Mouse (Mus musculus) bone marrow, adult 2 months (tissue): ENCODE measurements at regions not wholly inside any gene's neighbourhood (a gene's known extent, or its start where the extent isn't known, plus 50 kb on each side); places are given as distances from the start of the nearest gene placed in this dataset.

Source experiments
- H3K27ac ChIP-seq: fragments of 200-500 bp; 2 replicates; pipeline ENCODE4 v1.5.1; 2012; ENCODE audit warnings: low read depth, mild to moderate bottlenecking, control low read depth, inconsistent platforms, low read length; ENCODE audit not compliant: control insufficient read depth, poor library complexity, insufficient read depth
- H3K4me1 ChIP-seq: fragments of 200-500 bp; 2 replicates; pipeline ENCODE4 v1.6.1; 2011; ENCODE audit warnings: low read length; ENCODE audit not compliant: control insufficient read depth, insufficient read depth
- H3K4me3 ChIP-seq: fragments of 200-500 bp; replicated peaks from 2 replicates; pipeline ENCODE3; 2011; ENCODE audit warnings: mild to moderate bottlenecking, low read depth, low read length, control low read depth; ENCODE audit not compliant: control insufficient read depth
- CTCF ChIP-seq: fragments of 200-500 bp; IDR thresholded peaks from 2 replicates; pipeline ENCODE4 v1.5.1; 2011; ENCODE audit warnings: low read length, control low read depth; ENCODE audit not compliant: control insufficient read depth, insufficient read depth
- POLR2A ChIP-seq: fragments of 200-500 bp; IDR thresholded peaks from 2 replicates; pipeline ENCODE4 v1.6.1; 2011; ENCODE audit warnings: low read depth, mild to moderate bottlenecking, control low read depth, low read length, borderline replicate concordance; ENCODE audit not compliant: control insufficient read depth
- WGBS: fragments of 180-500 bp; shearing (Covaris S2); methylation state at CpG from one replicate; pipeline ENCODE4 v1.1.7; 2018; 5-methylcytosine and 5-hydroxymethylcytosine counted together

GRCm38 (mm10) chr2:144188076-144188475, 82.4 kb upstream of the Mgme1 start:
- whole genome bisulfite sequencing = 5% methylated on average over 3 of the region's 3 CpGs
- no peak for TF ChIP-seq CTCF
- TF ChIP-seq POLR2A = no peak
- Histone ChIP-seq H3K4me3 (no peak overlapping the region), H3K27ac (no peak overlapping the region), H3K4me1 (no peaks in the 10 kb centered on the region; the same call in none of the 2 replicates)

GRCm38 (mm10) chr2:144188485-144188884, 82.0 kb upstream of the Mgme1 start:
- Histone ChIP-seq H3K4me1 (no peaks in the 10 kb centered on the region; the same call in none of the 2 replicates), H3K27ac (no peak overlapping the region)

GRCm38 (mm10) chr2:144189756-144190155, 80.7 kb upstream of the Mgme1 start:
- no peak overlapping the region for H3K27ac ChIP-seq
- no peak overlapping the region for H3K4me3 ChIP-seq
- no peak for TF ChIP-seq POLR2A
- TF ChIP-seq CTCF = no peak
- 82% methylated on average over 7 of the region's 7 CpGs for WGBS
- no peaks in the 10 kb centered on the region; the same call in none of the 2 replicates for H3K4me1 ChIP-seq

More at GRCm38 (mm10) chr2:144188485-144188884, 82.0 kb upstream of the Mgme1 start:
- no peak overlapping the region for H3K4me3 ChIP-seq
- TF ChIP-seq POLR2A (no peak), CTCF (no peak)
- WGBS = 41% methylated on average over 4 of the region's 4 CpGs

- no peak overlapping the region for H3K27ac ChIP-seq
- 87% methylated on average over 9 of the region's 9 CpGs for WGBS
- no peak overlapping the region for H3K4me3 ChIP-seq
- TF ChIP-seq POLR2A = no peak
- no peak for TF ChIP-seq CTCF
- no peaks in the 10 kb centered on the region; the same call in none of the 2 replicates for H3K4me1 ChIP-seq
Observed at GRCm38 (mm10) chr2:144191018-144191417, 79.4 kb upstream of the Mgme1 start.

GRCm38 (mm10) chr2:144191707-144192106, 78.8 kb upstream of the Mgme1 start:
- 78% methylated on average over 4 of the region's 4 CpGs for whole genome bisulfite sequencing
- TF ChIP-seq POLR2A (no peak), CTCF (no peak)
- Histone ChIP-seq H3K27ac (no peak overlapping the region), H3K4me3 (no peak overlapping the region), H3K4me1 (no peaks in the 10 kb centered on the region; the same call in none of the 2 replicates)

GRCm38 (mm10) chr2:144192428-144192827, 78.0 kb upstream of the Mgme1 start:
- Histone ChIP-seq H3K4me3 (no peak overlapping the region), H3K4me1 (no peaks in the 10 kb centered on the region; the same call in none of the 2 replicates), H3K27ac (no peak overlapping the region)
- WGBS = 92% methylated on average over 8 of the region's 8 CpGs
- TF ChIP-seq POLR2A (no peak), CTCF (no peak)

- no peak overlapping the region for H3K4me3 ChIP-seq
- no peaks in the 10 kb centered on the region for H3K4me1 ChIP-seq
- 82% methylated on average over 14 of the region's 14 CpGs for WGBS
- TF ChIP-seq POLR2A (no peak), CTCF (no peak)
- H3K27ac ChIP-seq = no peak overlapping the region; the same call in 1 of the 2 replicates
Observed at GRCm38 (mm10) chr2:144195851-144196250, 74.6 kb upstream of the Mgme1 start.

GRCm38 (mm10) chr2:144197139-144197538, 73.3 kb upstream of the Mgme1 start:
- TF ChIP-seq CTCF = peak; percentile 48; the same call in 1 of the 2 replicates
- no peak for TF ChIP-seq POLR2A
- WGBS = 49% methylated on average over 2 of the region's 2 CpGs
- no peaks in the 10 kb centered on the region for H3K4me1 ChIP-seq
- H3K4me3 ChIP-seq = no peak overlapping the region
- no peak overlapping the region for H3K27ac ChIP-seq
